Mouse (Mus musculus) G1E (cell line): ENCODE measurements at regions not wholly inside any gene's neighbourhood (a gene's known extent, or its start where the extent isn't known, plus 50 kb on each side); places are given as distances from the start of the nearest gene placed in this dataset.

Source experiments
- CTCF ChIP-seq: IDR thresholded peaks from 2 replicates; pipeline ENCODE4 v1.5.1; 2012; ENCODE audit warnings: low read depth, low read length, inconsistent platforms, mixed read lengths
- GATA1 ChIP-seq: IDR thresholded peaks from 2 replicates; pipeline ENCODE4 v1.6.1; 2012; ENCODE audit warnings: borderline replicate concordance, low read length, inconsistent platforms, mixed read lengths
- GATA2 ChIP-seq: IDR thresholded peaks from 2 replicates; pipeline ENCODE4 v1.6.1; 2012; ENCODE audit warnings: low read depth, low read length, inconsistent platforms, borderline replicate concordance
- POLR2AphosphoS5 ChIP-seq: IDR thresholded peaks from 2 replicates; pipeline ENCODE4 v1.6.1; 2012; ENCODE audit warnings: low read depth, low read length, inconsistent platforms; ENCODE audit not compliant: insufficient replicate concordance
- TAL1 ChIP-seq: conservative IDR thresholded peaks from 2 replicates; pipeline ENCODE4 v1.6.1; 2012; ENCODE audit warnings: low read depth, low read length, inconsistent platforms, mixed read lengths

GRCm38 (mm10) chr11:90894236-90894635 lies 206.1 kb upstream of the Tom1l1 start:
- TF ChIP-seq CTCF (no peak), GATA1 (no peak), TAL1 (no peak), POLR2AphosphoS5 (no peak), GATA2 (no peak)
